Mouse (Mus musculus) right cerebral cortex, postnatal 4 days (tissue): ENCODE results near the gene Slc12a1.

Experiments
- DNase-seq: peaks from one replicate; pipeline ENCODE4 v3.0.0-alpha.2; 2022

Gene Slc12a1

DNA sequence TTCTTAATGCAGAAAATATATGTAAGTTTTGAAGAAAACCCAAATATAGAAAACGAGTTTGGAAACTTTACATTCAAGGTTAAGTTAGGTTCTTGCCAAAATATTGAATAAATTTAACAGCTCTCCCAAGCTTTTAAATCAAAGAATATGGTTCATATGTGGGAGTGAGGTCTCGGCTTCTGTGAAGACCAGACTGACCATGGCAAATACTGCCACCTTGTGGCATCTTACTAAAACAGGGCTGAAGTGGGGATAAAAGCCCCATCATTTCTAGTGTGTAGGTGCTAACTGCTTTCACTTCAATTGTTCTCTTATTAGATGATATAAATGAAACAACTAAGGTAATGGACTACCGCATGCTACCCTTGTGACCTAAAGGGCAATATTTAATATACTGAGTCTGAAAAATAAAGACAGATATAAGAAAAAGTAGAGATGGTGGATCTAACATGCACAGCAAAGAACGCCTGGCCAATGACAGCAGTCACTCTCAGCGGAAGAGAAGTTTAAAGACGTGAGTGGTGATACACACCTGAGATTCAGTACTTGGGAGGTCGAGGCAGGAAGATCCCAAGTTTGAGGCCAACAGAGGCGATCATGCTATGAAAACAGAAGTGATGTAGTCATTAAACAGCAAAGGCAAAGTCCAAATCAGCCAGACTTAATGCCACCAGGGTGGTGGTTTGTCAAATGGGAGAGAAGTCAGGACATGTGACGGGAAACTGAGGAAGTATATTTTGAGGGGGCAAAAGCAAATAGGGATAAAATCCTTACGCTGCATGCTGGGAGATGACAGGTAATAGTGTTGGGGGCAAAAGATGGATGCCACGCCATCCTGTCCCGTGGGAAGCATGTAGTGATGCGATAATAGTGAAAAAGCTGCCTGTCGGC is 107.2 kb downstream of the Slc12a1 start:
- no peak for DNase-seq

DNA sequence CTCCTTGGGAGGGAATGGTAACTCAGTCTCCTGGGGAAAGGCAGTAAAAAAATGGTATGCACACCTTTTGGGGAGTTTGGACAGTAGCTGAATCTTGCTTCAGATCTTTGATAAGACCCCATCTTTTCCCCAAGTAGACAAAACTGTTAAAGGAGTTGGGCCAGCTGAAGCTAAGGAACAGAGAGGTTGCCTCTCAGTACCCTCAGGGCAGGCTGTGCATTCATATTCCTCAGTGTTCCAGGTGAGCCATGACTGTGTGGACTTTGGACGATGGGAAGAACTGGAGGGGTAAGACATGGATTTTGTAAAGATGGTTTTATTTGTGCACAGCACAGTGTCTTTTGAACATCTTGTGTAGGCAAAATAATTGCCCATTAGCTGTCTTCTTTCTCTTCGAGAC is 108.0 kb downstream of the Slc12a1 start:
- DNase-seq = no peak

GRCm38 (mm10) chr2:125263056-125263455 is 110.8 kb downstream of the Slc12a1 start:
- peak; percentile 8 for DNase-seq

DNA sequence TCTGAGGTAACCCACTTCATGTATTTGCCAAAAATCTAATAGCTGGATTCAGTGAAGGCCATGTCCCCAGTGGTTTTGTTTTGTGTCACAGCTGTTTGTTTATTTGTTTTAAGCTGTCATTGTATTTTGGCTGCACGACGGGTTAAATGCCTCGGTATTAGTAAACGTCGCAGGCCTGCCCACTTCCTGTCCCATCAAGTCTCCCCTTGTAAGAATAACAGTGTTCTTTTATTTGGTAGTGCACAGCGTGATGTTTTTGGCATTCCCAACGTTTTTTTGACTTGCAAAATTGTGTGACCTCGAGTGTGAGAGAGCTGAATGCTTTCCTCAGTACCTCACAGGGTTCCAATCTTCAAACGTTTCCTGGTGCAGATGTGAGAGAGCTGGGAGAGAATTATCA is 111.4 kb downstream of the Slc12a1 start:
- no peak for DNase-seq

DNA sequence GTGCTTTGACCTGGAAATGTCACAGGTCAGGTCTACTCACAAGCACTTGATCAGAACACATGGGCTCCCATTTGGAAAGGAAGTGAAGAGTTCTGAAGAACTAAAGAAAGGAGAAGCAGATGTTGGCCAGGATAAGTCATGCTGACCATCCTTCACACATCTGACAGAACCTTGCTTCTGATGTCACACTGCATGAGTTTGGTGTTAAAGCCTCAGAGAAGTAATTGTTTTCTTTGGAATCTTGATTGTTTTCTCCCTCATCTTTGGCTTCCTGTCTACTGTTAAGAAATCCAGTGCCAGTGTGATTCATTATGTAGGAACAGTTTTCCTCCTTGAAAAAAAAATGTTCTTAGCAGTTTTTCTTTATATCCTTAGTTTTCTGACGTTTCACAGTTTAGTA is 116.6 kb downstream of the Slc12a1 start:
- no peak for DNase-seq

DNA sequence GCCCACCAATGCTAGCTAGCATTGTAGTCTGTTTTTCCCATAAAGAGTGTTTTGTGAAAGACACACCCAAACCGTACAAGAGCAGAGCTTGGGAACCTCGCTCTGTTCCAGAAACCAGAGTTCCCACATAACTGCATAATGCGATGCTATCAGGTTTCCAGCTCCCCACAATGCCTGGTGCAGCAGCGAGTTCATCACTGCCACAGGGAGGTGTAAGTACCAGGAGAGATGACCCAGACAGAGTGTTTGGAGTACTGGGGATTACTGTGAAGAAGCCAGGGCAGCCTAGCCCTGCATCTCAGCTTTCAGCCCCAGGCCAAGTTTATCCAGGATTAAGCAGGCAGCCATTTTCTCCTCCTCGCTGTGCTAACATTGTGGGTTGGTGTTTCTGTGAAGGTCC is 123.3 kb downstream of the Slc12a1 start:
- no peak for DNase-seq

GRCm38 (mm10) chr2:125276692-125277091 is 124.4 kb downstream of the Slc12a1 start:
- no peak for DNase-seq

- no peak for DNase-seq
Measured at GRCm38 (mm10) chr2:125278474-125278873, 126.2 kb downstream of the Slc12a1 start.
